Mouse (Mus musculus) myocyte (in vitro differentiated cells): ENCODE results near the gene Plekhh1.

ENCODE experiments used
- CEBPB ChIP-seq: IDR thresholded peaks from 2 replicates; pipeline ENCODE4 v1.6.1; 2011; ENCODE audit warnings: mild to moderate bottlenecking, moderate library complexity; ENCODE audit not compliant: poor library complexity, insufficient read depth, severe bottlenecking
- MAX ChIP-seq: IDR thresholded peaks from one replicate; pipeline ENCODE4 v1.6.1; 2011; ENCODE audit warnings: low read depth, mild to moderate bottlenecking, control low read depth
- POLR2A ChIP-seq: IDR thresholded peaks from one replicate; pipeline ENCODE4 v1.6.1; 2011; ENCODE audit warnings: low read depth, mild to moderate bottlenecking, control low read depth, moderate library complexity; ENCODE audit not compliant: insufficient read length

DNA sequence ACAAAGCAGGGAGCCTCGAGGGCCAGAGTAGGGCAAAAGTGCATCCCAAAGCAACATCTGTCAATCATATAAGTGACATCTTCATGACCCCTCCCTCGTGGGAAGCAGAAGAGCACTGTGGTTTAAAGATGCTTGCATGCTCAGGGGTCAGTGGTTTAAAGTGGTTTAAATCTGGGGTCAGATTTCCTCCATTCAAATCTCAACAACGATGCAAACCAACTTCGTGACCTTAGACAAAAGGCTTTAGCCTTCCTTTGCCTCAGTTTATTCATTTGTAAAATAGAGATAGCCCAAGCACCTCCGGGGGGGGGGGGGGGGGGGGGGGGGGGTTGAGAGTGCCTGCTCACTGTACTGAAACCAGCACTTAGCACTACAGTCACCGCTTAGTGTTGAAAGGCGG lies 32.3 kb upstream of the Plekhh1 start:
- TF ChIP-seq POLR2A (no peak), MAX (no peak), CEBPB (no peak)
